Mouse (Mus musculus) heart, postnatal 0 days (tissue): ENCODE results near the gene Tmco4.

ENCODE experiments used
- CTCF ChIP-seq: IDR thresholded peaks from 2 replicates; pipeline ENCODE4 v1.5.1; 2016; ENCODE audit warnings: antibody characterized with exemption, control low read depth, low read depth
- EP300 ChIP-seq: IDR thresholded peaks from 2 replicates; pipeline ENCODE4 v1.6.1; 2016; ENCODE audit warnings: antibody characterized with exemption, low read depth

DNA sequence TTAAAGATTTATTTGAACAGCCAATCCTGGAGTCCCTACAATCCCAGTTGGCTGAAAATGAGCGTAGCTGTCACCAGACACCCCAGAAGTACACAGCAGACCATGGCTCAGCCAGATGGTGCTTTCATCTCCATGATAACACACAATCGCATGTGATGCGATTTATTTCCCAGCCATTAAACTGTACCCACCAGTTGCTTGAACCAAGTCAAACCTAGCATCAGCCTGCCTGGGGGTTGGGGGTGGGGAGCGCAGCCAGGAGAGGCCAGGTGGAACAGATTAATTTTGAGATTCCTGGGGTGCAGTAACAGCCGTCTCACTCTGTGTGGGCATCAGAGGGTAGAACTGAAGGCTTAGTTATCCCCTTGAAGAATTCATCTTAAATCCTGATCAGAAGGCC, 73.7 kb downstream of the Tmco4 start:
- TF ChIP-seq EP300, result no peak
- no peak for TF ChIP-seq CTCF
